Mouse (Mus musculus) inflammation-experienced regulatory T-cells, adult 6 months (primary cell): ENCODE measurements at regions not wholly inside any gene's neighbourhood (a gene's known extent, or its start where the extent isn't known, plus 50 kb on each side); places are given as distances from the start of the nearest gene placed in this dataset.
A peak's percentile ranks its signal among the peaks of the same experiment; 100 is the strongest.

Source experiments
- ATAC-seq: one replicate; pipeline ENCODE4 v1.8.0; 2017

DNA sequence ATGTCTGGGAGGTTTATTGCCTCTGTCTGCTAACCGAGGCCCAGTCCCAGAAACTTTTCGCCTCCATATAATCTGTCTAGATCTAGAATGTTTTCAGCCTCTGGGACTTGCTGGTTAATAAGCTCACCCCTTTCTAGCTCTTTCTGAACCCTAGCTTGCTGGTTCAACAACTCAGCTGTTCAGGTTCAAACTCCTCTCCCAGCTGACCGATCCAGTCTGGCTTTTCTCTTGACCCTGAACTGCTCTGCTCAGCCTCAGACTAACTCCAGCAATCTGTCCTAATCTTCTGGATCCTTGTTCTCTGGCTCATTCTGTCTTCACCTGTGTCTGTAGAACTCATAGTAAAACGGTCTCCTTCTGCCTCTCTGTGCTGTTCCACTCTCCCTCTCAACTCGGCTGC, 86.2 kb upstream of the Plxnc1 start:
- ATAC-seq: no peak

- no peak for ATAC-seq
Observed at GRCm38 (mm10) chr10:95029554-95029953, 84.9 kb upstream of the Plxnc1 start.

DNA sequence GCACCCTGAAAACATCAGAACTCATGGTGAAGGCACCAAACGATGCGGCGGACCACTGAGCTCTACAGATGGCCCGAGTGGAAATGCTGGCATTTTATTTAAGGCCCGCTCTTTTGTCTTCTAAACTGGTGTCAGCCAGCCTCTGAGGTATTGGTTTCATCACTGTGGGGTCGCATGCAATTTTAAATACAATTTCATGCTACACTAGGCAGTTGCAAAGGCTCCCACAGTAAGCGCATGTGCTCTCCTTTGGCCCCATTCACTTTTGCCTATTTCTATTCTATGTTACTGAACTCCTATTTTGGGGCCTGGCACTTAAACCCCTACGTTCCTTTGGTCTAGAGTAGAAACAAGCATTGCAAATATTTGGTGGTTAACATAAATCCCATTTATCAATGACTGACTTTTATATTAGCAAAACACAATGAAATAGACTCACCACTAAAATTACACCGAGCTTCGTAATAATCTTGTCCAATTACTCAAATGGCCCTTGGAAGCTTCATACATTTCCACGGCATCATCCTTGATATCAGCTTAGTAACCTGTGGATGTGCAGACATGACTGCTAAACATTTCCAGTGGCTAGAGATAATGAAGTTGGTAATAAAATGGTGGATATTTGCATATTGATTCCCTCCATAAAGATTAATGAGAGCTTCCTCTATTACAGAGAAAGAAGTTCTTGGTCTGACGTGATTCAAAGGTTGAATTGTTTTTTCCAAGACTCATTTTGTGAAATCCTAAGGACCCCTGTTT, 81.1 kb upstream of the Plxnc1 start:
- ATAC-seq: no peak

- ATAC-seq: no peak
Observed at GRCm38 (mm10) chr10:95021209-95021608, 76.6 kb upstream of the Plxnc1 start.

- ATAC-seq: no peak
Observed at GRCm38 (mm10) chr10:95016896-95017295, 72.3 kb upstream of the Plxnc1 start.

DNA sequence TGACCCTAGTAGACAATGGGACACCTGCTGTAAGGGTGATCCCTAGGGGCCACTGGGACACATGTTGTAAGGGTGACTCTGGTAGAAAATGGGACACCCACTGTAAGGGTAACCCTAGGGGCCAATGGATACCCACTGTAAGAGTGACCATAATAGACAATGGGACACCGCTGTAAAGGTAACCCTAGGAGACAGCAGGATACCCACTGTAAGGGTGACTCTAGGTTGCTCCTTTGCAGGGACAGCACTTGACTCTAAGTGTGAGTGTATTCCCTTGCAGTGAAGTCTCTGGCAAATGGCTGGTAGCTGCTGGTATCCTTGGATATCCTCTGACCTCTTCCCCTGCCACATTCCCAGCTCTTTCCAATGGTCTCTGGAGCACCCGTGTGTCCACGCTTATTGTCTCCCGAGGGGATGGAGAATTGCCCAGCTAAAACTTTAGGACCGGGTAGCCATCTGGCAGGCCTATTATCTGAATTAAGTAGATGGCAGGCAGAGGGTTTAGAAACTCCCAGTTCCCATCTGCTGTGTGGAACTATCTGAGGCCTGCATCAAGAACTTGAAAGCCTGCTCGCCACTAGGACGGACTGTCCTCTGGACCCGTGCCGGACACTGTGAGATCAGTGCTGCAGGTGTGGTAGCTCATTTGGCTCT, 70.8 kb upstream of the Plxnc1 start:
- no peak for ATAC-seq

DNA sequence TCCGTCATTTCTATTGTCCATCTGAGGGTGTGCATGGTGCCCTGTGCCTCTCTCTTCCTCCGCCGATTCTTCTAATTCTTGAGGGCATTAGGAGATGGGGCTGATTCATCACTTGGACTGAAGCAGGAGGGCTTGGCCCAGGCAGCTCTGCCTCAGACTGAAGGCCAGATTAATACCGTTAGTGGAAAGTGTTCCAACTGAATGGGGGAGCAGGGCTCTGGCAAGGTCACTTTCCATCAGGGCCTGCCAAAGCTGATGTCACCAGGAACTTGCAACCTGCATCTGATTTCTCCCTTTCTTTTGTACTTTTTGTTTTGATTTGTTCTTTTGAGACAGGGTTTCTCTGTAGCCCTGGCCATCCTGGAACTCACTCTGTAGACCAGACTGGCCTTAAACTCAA, 69.3 kb upstream of the Plxnc1 start:
- ATAC-seq: no peak

- ATAC-seq: no peak
Observed at GRCm38 (mm10) chr10:95013213-95013915, 68.7 kb upstream of the Plxnc1 start.

DNA sequence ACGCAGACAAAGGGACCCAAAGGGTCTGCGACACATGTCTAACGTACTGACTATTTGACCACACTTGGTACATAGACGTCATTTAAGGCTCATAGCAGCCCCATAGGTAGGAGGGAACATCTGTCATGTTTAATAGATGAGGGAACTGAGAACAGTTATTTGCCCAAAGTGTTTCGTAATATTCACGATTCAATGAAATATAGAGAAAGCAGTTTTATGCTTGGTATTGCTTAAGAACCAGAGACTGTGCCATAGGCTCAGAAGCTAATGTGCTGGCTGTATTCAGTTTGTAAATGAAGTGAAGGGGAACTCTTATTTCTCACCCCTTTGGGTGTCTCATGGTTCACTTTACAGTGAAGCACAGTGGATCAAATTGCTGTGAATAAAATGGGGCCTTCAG, 65.7 kb upstream of the Plxnc1 start:
- no peak for ATAC-seq

DNA sequence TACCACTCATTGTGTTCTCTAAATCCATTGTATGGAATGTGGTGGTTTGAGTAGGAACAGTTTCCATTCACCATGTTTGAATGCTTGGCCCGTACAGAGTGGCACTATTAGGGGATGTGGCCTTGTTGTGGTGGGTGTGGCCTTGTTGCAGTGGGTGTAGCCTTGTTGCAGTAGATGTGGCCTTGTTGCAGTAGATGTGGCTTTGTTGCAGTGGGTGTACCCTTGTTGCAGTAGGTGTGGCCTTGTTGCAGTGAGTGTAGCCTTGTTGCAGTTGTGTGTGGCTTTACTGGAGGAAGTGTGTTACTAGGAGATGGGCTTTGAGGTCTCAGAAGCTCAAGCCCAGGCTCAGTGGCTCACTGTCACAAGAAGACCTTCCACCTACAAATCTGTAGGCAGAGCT, 64.4 kb upstream of the Plxnc1 start:
- peak; percentile 25 for ATAC-seq

DNA sequence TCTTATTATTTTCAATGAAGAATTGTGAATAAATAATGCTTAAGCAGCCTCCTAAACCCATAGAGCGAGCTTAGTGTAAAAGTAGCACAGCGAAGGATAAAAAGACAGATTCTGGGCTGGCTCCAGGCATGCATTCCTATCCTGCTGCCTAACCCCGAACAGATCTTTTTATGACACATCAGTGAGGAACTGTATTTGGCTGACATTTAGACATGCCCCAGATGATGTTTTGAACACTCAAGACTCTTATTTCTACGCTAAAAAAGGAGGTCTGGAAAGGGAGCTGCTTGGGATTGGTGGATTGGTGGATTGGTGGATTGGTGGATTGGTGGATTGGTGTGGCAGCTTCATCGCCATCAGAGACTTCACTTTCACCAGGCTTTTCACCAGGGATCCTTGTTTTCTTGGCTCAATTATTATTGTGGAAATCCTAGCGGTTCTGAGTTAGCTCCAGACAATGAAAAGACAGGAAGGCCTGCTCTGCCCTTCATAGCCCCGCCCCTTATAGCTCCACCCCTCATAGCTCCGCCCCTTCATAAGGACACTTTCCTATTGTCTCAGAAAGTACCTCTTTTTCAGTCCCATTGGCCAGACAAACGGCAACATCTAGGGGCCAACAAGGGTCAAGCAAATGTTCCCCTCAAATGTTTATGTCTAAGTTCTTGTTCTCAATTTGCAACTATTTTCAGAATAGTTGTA, 59.6 kb upstream of the Plxnc1 start:
- ATAC-seq: no peak

- ATAC-seq: no peak
Observed at GRCm38 (mm10) chr10:95003621-95004020, 59.0 kb upstream of the Plxnc1 start.

- no peak for ATAC-seq
Observed at GRCm38 (mm10) chr10:95001650-95002049, 57.0 kb upstream of the Plxnc1 start.

GRCm38 (mm10) chr10:94999716-95000115, 55.1 kb upstream of the Plxnc1 start:
- ATAC-seq: no peak
